Mouse (Mus musculus): ENCODE measurements around the gene Map3k9. TPM values are rescaled to one million over a fixed set of nuclear protein-coding genes. Genes with fewer than 3 reads are reported as not detected.

The Map3k9 gene
- total RNA-seq (2021) = 10 to 100 TPM; 61.1 to 63.1 TPM

- peak; percentile 94 to 96 for DNase-seq (ENCODE audit: low spot score in 2 of 2)
- intact Hi-C loops (cut with DNase I) = loop anchor here (5.0 kb wide), 2 partner anchors 44 to 149 kb away; partner anchors contain the start of gene Ttc9
Observed at GRCm38 (mm10) chr12:81781105-81781909, at the start of gene Map3k9. TSS of gene Map3k9 (minus strand) at chr12:81781175.

DNA sequence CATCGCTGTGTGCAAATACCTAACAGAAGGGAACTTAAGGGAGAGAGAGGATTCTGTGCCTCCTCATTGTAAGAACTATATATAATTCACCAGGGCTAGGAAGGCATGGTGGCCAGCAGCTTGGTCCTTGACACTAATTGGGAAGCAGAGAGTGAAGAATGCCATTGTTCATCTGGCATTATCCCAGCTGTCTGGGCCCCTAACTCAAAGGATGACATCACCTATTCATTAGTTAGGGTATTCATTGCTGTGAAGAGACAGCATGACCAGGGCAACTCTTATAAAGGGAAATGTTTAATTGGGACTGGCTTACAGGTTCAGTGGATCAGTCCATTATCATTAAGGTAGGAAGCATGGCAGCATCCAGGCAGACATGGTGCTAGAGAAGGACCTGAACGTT is 47.4 kb upstream of the Map3k9 start:
- intact Hi-C loops (cut with DNase I) = no loop called here

DNA sequence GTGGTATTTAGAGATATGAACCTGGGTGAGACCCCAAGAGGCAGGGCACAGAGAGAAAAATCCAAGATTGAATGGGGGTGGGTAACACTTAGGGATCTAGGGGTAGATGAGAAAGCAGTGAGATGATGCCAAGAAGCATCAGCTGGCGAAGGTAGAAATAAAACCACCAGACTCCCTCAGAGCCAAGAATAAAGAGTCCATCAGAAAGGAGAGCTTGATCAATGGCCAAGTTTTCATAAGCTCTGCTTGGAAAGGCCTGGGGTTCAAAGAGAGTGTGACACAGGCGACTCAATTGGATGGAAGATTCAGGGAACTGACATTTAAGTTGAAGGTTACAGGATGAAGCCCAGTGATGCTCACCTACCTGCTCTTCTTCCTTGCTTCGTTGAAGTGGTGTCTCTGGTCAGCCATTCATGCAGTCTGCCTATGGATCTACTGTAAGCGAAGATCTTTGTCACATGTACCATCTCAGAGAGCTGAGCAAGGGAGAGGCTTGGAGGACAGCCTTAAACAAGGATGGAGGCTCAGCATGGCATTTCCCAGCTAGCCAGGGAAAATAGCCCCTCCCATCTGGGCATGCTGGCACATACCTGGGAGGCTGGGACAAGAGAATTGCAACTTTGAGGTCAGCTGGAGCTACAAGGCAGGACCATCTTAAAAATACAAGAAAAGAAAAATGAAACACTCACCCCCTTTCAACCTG is 42.0 kb upstream of the Map3k9 start:
- no peak for DNase-seq (ENCODE audit: low spot score in 2 of 2)
- intact Hi-C loops (cut with DNase I) = no loop called here

More for the DNA sequence above, 47.4 kb upstream of the Map3k9 start:
- no peak for DNase-seq (ENCODE audit: low spot score in 2 of 2)

- intact Hi-C loops (cut with DNase I) = no loop called here
- DNase-seq (ENCODE audit: low spot score in 2 of 2) = no peak
Observed at GRCm38 (mm10) chr12:81822176-81822575, 41.2 kb upstream of the Map3k9 start.

GRCm38 (mm10) chr12:81820700-81821099 is 39.7 kb upstream of the Map3k9 start:
- peak in 1 of 2 experiments; percentile 41 for DNase-seq (ENCODE audit: low spot score in 2 of 2)
- intact Hi-C loops (cut with DNase I) = no loop called here

GRCm38 (mm10) chr12:81817126-81817505 is 36.1 kb upstream of the Map3k9 start:
- intact Hi-C loops (cut with DNase I) = no loop called here

DNA sequence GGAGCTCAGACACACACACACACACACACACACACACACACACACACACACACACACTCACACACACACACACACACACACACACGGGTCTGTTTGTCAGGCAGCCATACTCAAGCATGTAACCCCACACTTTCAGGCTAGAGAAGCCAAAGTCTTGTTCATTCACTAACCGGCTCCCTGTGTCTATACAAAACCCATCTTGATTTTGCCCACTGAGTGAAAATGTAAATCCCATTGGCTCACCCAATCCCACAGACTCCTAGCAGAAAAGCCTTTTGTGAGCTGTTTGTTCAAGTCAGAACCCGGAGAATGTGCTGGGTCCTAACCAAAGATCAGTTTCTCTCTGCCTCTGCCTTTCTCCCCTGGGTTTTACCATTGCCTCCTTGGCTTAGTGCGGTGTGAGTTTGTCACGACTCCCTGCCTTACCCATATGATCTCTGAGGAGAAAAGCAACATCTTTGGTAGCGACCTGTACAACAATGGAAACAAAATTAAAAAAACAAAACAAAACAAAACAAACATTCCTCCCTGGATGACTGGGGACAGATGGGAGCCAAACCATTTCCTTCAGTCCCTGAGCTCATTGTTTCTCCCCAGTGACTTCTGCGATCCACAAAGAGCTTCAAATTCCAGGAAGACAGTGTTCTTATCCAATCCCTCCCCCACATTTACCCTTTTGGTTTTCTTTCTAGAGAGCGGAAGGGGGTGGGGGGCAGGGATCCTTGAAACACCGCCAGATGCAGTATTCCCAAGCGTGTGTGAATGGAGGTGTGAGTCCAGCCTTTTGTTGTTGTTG is 35.6 kb upstream of the Map3k9 start:
- no peak for DNase-seq (ENCODE audit: low spot score in 2 of 2)
- intact Hi-C loops (cut with DNase I) = no loop called here

More at GRCm38 (mm10) chr12:81817126-81817505, 36.1 kb upstream of the Map3k9 start:
- DNase-seq (ENCODE audit: low spot score in 2 of 2) = no peak

- intact Hi-C loops (cut with DNase I) = no loop called here
- DNase-seq (ENCODE audit: low spot score in 2 of 2) = no peak
Observed at GRCm38 (mm10) chr12:81814742-81815141, 33.8 kb upstream of the Map3k9 start.

DNA sequence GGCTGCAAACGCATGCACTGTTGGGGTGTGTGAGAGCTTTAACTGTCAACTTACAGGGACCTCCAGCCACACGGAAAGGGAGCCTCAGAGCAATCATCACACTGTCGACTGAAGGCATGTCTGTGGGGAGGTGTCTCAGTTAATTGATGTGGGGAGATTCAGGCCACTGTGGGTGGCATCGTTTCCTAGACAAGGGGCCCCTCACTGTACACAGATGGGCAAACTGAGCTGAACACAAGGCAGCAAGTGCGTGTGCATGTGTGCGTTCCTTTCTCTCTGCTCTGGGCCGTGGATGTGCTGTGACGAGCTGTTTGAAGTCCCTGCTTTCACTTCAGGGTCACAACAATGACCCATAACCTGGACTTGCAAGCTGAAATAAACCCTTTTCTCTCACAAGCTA is 29.4 kb upstream of the Map3k9 start:
- no peak for DNase-seq (ENCODE audit: low spot score in 2 of 2)
- intact Hi-C loops (cut with DNase I) = no loop called here

- DNase-seq (ENCODE audit: low spot score in 2 of 2) = no peak
- intact Hi-C loops (cut with DNase I) = loop anchor here (5.0 kb wide), 1 partner anchor 49 kb away; no protein-coding TSS in a partner anchor
Observed at GRCm38 (mm10) chr12:81808596-81808995, 27.6 kb upstream of the Map3k9 start.

GRCm38 (mm10) chr12:81807953-81808352 is 27.0 kb upstream of the Map3k9 start:
- intact Hi-C loops (cut with DNase I) = loop anchor here (5.0 kb wide), 1 partner anchor 49 kb away; no protein-coding TSS in a partner anchor
- DNase-seq (ENCODE audit: low spot score in 2 of 2) = no peak

DNA sequence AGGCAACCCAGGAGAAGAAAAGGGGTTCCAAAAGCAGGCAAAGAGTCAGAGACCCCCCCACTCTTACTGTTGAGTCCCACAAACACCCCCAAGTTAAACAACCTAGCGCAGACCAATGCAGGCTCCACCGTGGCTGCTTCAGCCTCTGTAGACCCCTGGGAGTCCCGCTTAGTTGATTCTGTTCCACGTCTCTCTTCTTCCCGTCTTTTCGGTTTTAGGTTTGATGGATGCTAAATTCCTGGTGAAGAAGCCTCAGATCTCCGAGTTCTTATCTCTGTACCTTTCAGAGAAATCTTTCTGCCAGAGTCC is 26.5 kb upstream of the Map3k9 start:
- DNase-seq (ENCODE audit: low spot score in 2 of 2) = no peak
- intact Hi-C loops (cut with DNase I) = loop anchor here (5.0 kb wide), 1 partner anchor 50 kb away; no protein-coding TSS in a partner anchor

DNA sequence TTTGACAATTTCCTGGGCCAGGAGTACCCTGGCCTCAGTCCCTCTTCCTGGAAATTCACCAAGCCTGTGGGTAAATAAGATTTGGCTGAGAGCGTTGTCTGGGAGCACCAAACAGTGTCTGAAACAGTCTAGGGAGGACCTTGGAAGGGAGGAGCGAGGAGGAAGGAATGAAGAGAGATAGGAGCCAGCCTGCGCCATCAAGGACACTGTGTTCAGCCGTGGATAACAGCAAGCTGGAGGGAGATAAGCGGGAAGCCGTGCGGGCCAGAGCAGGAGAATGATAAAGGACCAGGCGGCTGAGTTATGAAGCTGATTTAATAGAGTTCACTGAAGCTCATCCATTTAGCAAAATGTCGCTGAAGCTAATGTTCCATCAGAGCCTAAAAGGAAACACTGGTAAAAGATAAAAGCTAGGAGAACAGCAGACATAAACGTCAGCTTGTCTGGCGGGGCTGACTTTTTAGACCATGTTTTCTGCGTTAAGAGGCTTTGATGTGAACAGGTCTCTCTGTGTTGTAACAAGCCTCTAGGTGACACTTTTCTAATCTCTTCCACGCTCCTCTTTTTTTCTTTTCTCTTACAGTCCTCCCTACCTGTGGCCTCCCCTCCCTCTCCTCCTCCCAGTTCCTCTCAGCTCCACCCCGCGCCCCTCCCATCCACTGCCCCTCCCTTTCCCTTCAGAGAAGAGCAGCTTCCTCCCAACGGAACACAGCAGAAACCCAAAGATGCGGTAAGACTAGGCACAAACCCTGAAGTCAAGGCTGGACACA is 26.0 kb upstream of the Map3k9 start:
- no peak for DNase-seq (ENCODE audit: low spot score in 2 of 2)
- intact Hi-C loops (cut with DNase I) = loop anchor here (5.0 kb wide), 1 partner anchor 50 kb away; no protein-coding TSS in a partner anchor

DNA sequence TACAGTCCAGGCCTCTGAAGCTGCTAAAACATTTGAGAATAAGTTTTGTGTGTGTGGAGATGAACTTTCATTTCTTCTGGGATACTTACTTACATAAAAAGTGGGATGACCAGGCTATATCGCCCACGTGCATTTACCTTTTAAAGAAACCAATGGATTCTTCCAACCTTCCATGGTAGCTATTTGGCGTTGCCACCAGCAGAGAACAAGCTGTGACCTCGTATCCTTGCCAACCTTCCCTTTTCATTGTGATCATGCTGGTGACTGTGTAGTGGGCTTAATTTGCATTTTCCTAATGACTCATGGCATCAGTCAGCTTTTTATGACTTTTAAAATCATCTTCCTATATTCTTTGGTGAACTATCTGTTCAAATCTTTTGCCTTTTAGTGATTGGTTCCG is 25.1 kb upstream of the Map3k9 start:
- intact Hi-C loops (cut with DNase I) = loop anchor here (5.0 kb wide), 1 partner anchor 51 kb away; no protein-coding TSS in a partner anchor
- DNase-seq (ENCODE audit: low spot score in 2 of 2) = no peak

- intact Hi-C loops (cut with DNase I) = no loop called here
- DNase-seq (ENCODE audit: low spot score in 2 of 2) = no peak
Observed at GRCm38 (mm10) chr12:81803803-81804202, 22.8 kb upstream of the Map3k9 start.

DNA sequence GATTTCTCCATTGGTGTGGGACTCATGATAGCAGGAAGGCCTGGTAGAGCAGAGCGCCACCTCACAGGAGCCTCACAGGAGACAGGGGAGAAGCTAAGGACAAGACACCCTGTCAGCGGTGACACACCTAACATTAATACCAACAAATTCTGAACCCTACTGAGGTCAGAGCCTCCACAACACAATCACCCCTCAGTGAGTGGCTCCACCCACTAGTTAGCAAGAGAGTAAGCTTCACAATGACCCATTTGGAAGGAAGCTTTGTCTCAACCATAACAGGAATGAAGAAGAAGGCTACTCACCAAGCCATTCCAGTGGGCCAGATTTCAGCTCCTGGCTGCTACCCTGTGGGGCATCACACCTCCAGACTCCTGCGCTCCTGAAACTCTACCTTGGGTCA is 22.0 kb upstream of the Map3k9 start:
- intact Hi-C loops (cut with DNase I) = no loop called here
- no peak for DNase-seq (ENCODE audit: low spot score in 2 of 2)

DNA sequence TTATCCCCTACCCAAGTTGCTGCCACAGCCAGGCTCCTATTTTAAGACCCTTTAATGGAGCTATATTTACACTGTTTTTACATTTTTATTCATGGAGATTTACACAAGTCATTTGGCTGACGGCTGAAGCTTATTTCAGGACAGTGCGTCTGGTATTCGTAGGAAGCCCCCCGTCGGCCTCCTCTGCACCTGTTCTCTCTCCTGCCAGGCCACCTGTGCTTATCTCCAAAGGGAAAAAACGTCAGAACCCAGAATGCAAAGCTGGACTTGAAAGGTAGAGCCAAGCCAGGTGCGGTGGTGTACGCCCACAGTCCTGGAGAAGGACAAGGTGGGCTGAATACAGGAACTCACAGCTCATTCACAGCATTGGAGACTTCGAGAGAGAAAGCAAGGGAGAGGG is 20.2 kb upstream of the Map3k9 start:
- intact Hi-C loops (cut with DNase I) = no loop called here
- no peak for DNase-seq (ENCODE audit: low spot score in 2 of 2)

DNA sequence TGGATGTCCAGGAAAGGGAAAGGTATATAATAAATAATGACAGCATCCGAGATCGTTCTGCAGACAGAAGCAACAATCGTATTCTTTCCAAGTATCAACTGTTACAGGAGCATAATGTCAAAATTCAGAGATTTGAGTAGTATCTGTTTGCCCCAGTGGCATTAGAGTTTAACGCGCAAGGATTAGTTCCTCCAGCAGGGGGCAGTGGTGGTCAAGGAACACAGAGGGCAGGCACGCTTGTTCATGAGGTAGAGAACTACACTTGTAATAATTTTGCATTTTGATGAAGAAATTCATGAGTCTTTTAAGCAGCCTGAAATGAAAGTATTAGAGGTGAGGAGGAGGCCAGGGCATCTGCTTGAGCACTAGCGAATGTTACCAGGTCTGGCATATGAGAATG is 15.6 kb upstream of the Map3k9 start:
- DNase-seq (ENCODE audit: low spot score in 2 of 2) = peak; percentile 58 to 78
- intact Hi-C loops (cut with DNase I) = loop anchor here (1.0 to 10.0 kb wide), 5 partner anchors 46 to 678 kb away; partner anchors contain the start of gene Pcnx

All from left cerebral cortex, postnatal 36 days (tissue).